Mouse (Mus musculus) kidney, embryonic 15.5 days (tissue): ENCODE data around the gene Ppox. TPM values are rescaled to one million over a fixed set of nuclear protein-coding genes. Genes with fewer than 3 reads are reported as not detected.

ENCODE experiments used
- ATAC-seq: fragments of 200-750 bp; cut with Nextera tagmentation; replicated peaks from 2 replicates; pipeline ENCODE4 v1.8.0; 2017; ENCODE audit warnings: moderate TSS enrichment; ENCODE audit not compliant: low FRiP score
- H3K27ac ChIP-seq: fragments of 300-500 bp; sonication (generic); 2 replicates; pipeline ENCODE4 v1.5.1; 2015; ENCODE audit warnings: mild to moderate bottlenecking, inconsistent platforms
- H3K27me3 ChIP-seq: fragments of 300-500 bp; sonication (generic); 2 replicates; pipeline ENCODE4 v1.6.1; 2015; ENCODE audit warnings: inconsistent platforms
- H3K36me3 ChIP-seq: fragments of 300-500 bp; sonication (generic); 2 replicates; pipeline ENCODE4 v1.6.1; 2015; ENCODE audit warnings: inconsistent platforms
- H3K4me1 ChIP-seq: fragments of 300-500 bp; sonication (generic); 2 replicates; pipeline ENCODE4 v1.6.1; 2015; ENCODE audit warnings: inconsistent platforms
- H3K4me2 ChIP-seq: fragments of 300-500 bp; sonication (generic); 2 replicates; pipeline ENCODE4 v1.6.1; 2015; ENCODE audit warnings: moderate library complexity, mild to moderate bottlenecking, inconsistent platforms
- H3K4me3 ChIP-seq: fragments of 300-500 bp; sonication (generic); replicated peaks from 2 replicates; pipeline ENCODE4 v1.5.1; 2015; ENCODE audit warnings: mild to moderate bottlenecking, inconsistent platforms
- H3K9ac ChIP-seq: fragments of 300-500 bp; sonication (generic); 2 replicates; pipeline ENCODE4 v1.6.1; 2015; ENCODE audit warnings: mild to moderate bottlenecking, inconsistent platforms
- H3K9me3 ChIP-seq: fragments of 300-500 bp; sonication (generic); replicated peaks from 2 replicates; pipeline ENCODE4 v1.6.1; 2016; ENCODE audit warnings: inconsistent platforms
- WGBS: fragments of 180-500 bp; shearing (Covaris S2); methylation state at CpG from one replicate; pipeline ENCODE4 v1.1.7; 2015; ENCODE audit warnings: mixed read lengths; 5-methylcytosine and 5-hydroxymethylcytosine counted together
- polyA plus RNA-seq: library from polyadenylated mRNA; unstranded; fragments of >200 nt; fragmentation: Nextera tagmentation; extraction: Ambion mirVana; gene quantifications from 2 replicates; pipeline ENCODE4 v1.2.1, GENCODE M21; 2015

Gene Ppox
- polyA plus RNA-seq, 1 experiment from 2014 or later: 65.4 TPM

GRCm38 (mm10) chr1:171234126-171234525, 46.9 kb downstream of the Ppox start, which contains the start of gene Fcer1g:
Gene Fcer1g, minus strand, starts transcription at chr1:171234365.
- Histone ChIP-seq H3K9me3 (no peaks in the 10 kb centered on the region), H3K9ac (no peak within 1 kb of the TSS), H3K4me2 (no peak within 1 kb of the TSS), H3K27me3 (no peaks in the 10 kb centered on the region), H3K27ac (no peak within 1 kb of the TSS; the same call in 1 of the 2 replicates), H3K4me1 (peaks cover 13% of the 10 kb centered on the region; the same call in 1 of the 2 replicates), H3K4me3 (no peak within 1 kb of the TSS), H3K36me3 (peaks cover 59% of the 10 kb centered on the region)
- WGBS: 88% methylated on average over 14 of the region's 14 CpGs
- no peak for ATAC-seq

GRCm38 (mm10) chr1:171232800-171233730, 47.9 kb downstream of the Ppox start:
- no peak overlapping the region; the same call in 1 of the 2 replicates for H3K27ac ChIP-seq
- H3K4me3 ChIP-seq: no peak overlapping the region
- peaks cover 49% of the 10 kb centered on the region for H3K36me3 ChIP-seq
- H3K4me2 ChIP-seq: no peak overlapping the region
- no peak for ATAC-seq
- H3K9me3 ChIP-seq: no peaks in the 10 kb centered on the region
- peaks cover 13% of the 10 kb centered on the region; the same call in 1 of the 2 replicates for H3K4me1 ChIP-seq
- H3K27me3 ChIP-seq: no peaks in the 10 kb centered on the region
- H3K9ac ChIP-seq: no peak overlapping the region
- WGBS: 88% methylated on average over 12 of the region's 12 CpGs

- Histone ChIP-seq H3K4me1 (peaks cover 13% of the 10 kb centered on the region; the same call in 1 of the 2 replicates), H3K9me3 (no peaks in the 10 kb centered on the region), H3K27ac (no peak overlapping the region), H3K27me3 (no peaks in the 10 kb centered on the region), H3K9ac (no peak overlapping the region), H3K4me2 (no peak overlapping the region), H3K4me3 (no peak overlapping the region), H3K36me3 (peaks cover 42% of the 10 kb centered on the region)
- WGBS: 84% methylated on average over 5 of the region's 5 CpGs
- no peak for ATAC-seq
Measured at GRCm38 (mm10) chr1:171232348-171232747, 48.6 kb downstream of the Ppox start.

- no peak for ATAC-seq
Measured at GRCm38 (mm10) chr1:171231844-171232243, 49.1 kb downstream of the Ppox start.

GRCm38 (mm10) chr1:171230215-171230614, 50.8 kb downstream of the Ppox start:
- Histone ChIP-seq H3K4me2 (no peak overlapping the region), H3K9ac (no peak overlapping the region)
- 61% methylated on average over 3 of the region's 3 CpGs for WGBS

More at GRCm38 (mm10) chr1:171231844-171232243, 49.1 kb downstream of the Ppox start:
- no peak overlapping the region for H3K9ac ChIP-seq
- H3K4me3 ChIP-seq: no peak overlapping the region
- H3K27me3 ChIP-seq: no peaks in the 10 kb centered on the region
- H3K4me1 ChIP-seq: peaks cover 13% of the 10 kb centered on the region; the same call in 1 of the 2 replicates
- H3K36me3 ChIP-seq: peaks cover 37% of the 10 kb centered on the region
- H3K9me3 ChIP-seq: no peaks in the 10 kb centered on the region
- 82% methylated on average over 4 of the region's 4 CpGs for WGBS
- H3K27ac ChIP-seq: no peak overlapping the region
- no peak overlapping the region for H3K4me2 ChIP-seq

GRCm38 (mm10) chr1:171229750-171230149, 51.2 kb downstream of the Ppox start:
- Histone ChIP-seq H3K4me1 (peaks cover 13% of the 10 kb centered on the region; the same call in 1 of the 2 replicates), H3K4me3 (no peak overlapping the region), H3K4me2 (no peak overlapping the region), H3K27me3 (no peaks in the 10 kb centered on the region), H3K27ac (peak overlapping the region; percentile 49), H3K9ac (no peak overlapping the region), H3K36me3 (peaks cover 16% of the 10 kb centered on the region), H3K9me3 (no peaks in the 10 kb centered on the region)
- 43% methylated on average over 6 of the region's 6 CpGs for WGBS
- no peak for ATAC-seq

More at GRCm38 (mm10) chr1:171230215-171230614, 50.8 kb downstream of the Ppox start:
- H3K36me3 ChIP-seq: peaks cover 20% of the 10 kb centered on the region
- ATAC-seq: no peak
- no peak overlapping the region for H3K4me3 ChIP-seq
- peaks cover 13% of the 10 kb centered on the region; the same call in 1 of the 2 replicates for H3K4me1 ChIP-seq
- H3K27ac ChIP-seq: 0 out of 2 replicates have a peak overlapping the region, but pooled peaks have one; percentile 49
- no peaks in the 10 kb centered on the region for H3K9me3 ChIP-seq
- H3K27me3 ChIP-seq: no peaks in the 10 kb centered on the region

- Histone ChIP-seq H3K4me2 (no peak overlapping the region), H3K36me3 (no peaks in the 10 kb centered on the region), H3K27me3 (no peaks in the 10 kb centered on the region), H3K27ac (no peak overlapping the region), H3K9ac (no peak overlapping the region), H3K4me1 (peaks cover 18% of the 10 kb centered on the region), H3K4me3 (no peak overlapping the region), H3K9me3 (no peaks in the 10 kb centered on the region)
- 71% methylated on average over 1 of the region's 1 CpGs for WGBS
- no peak for ATAC-seq
Measured at GRCm38 (mm10) chr1:171227879-171228278, 53.1 kb downstream of the Ppox start.

- H3K4me3 ChIP-seq: no peak overlapping the region
- ATAC-seq: no peak
- no peak overlapping the region for H3K27ac ChIP-seq
- no peaks in the 10 kb centered on the region for H3K9me3 ChIP-seq
- 54% methylated on average over 4 of the region's 4 CpGs for WGBS
- H3K9ac ChIP-seq: no peak overlapping the region
- no peak overlapping the region for H3K4me2 ChIP-seq
- H3K27me3 ChIP-seq: no peaks in the 10 kb centered on the region
- no peaks in the 10 kb centered on the region for H3K36me3 ChIP-seq
- H3K4me1 ChIP-seq: peaks cover 20% of the 10 kb centered on the region
Measured at GRCm38 (mm10) chr1:171226780-171227179, 54.2 kb downstream of the Ppox start.

Other genes starting within 250 kb of the Ppox start
- 7.8 and 10.5 TPM in 2 replicates for gene Fcgr3, start 216.3 kb downstream of the Ppox start, polyA plus RNA-seq
- gene Cfap126, start 167.3 kb downstream of the Ppox start, polyA plus RNA-seq: 2.0 and 2.1 TPM in 2 replicates
- gene Sdhc, start 130.6 kb downstream of the Ppox start, polyA plus RNA-seq: 307 and 309 TPM in 2 replicates
- gene Mpz, start 130.5 kb downstream of the Ppox start, polyA plus RNA-seq: 0.86 and 0.99 TPM in 2 replicates
- gene Pcp4l1, start 84.9 kb downstream of the Ppox start, polyA plus RNA-seq: 2.8 and 4.0 TPM in 2 replicates
- gene Nr1i3, start 67.2 kb downstream of the Ppox start, polyA plus RNA-seq: 0.26 and 0.81 TPM in 2 replicates
- 35.1 and 35.4 TPM in 2 replicates for gene Tomm40l, start 58.7 kb downstream of the Ppox start, polyA plus RNA-seq
- 45.5 and 97.5 TPM in 2 replicates for gene Apoa2, start 56.1 kb downstream of the Ppox start, polyA plus RNA-seq
- 35.0 and 36.9 TPM in 2 replicates for gene Fcer1g, start 46.8 kb downstream of the Ppox start, polyA plus RNA-seq
- gene Adamts4, start 30.8 kb downstream of the Ppox start, polyA plus RNA-seq: 10.7 and 11.6 TPM in 2 replicates
- 276 and 283 TPM in 2 replicates for gene Ndufs2, start 29.8 kb downstream of the Ppox start, polyA plus RNA-seq
- gene B4galt3, start 10.9 kb downstream of the Ppox start, polyA plus RNA-seq: 80.4 and 94.3 TPM in 2 replicates
- gene Usp21, start 6.8 kb upstream of the Ppox start, polyA plus RNA-seq: 87.7 and 97.8 TPM in 2 replicates
- 106 and 118 TPM in 2 replicates for gene Ufc1, start 13.8 kb upstream of the Ppox start, polyA plus RNA-seq
- 53.1 and 55.7 TPM in 2 replicates for gene Dedd, start 48.0 kb upstream of the Ppox start, polyA plus RNA-seq
- gene Nit1, start 64.5 kb upstream of the Ppox start, polyA plus RNA-seq: 47.8 and 50.5 TPM in 2 replicates
- 122 and 130 TPM in 2 replicates for gene Pfdn2, start 64.5 kb upstream of the Ppox start, polyA plus RNA-seq
- 2.6 TPM in 2 replicates for gene Klhdc9, start 79.6 kb upstream of the Ppox start, polyA plus RNA-seq
- gene Nectin4, start 88.9 kb upstream of the Ppox start, polyA plus RNA-seq: 3.0 and 3.5 TPM in 2 replicates
- 1.2 and 1.6 TPM in 2 replicates for gene Arhgap30, start 107.8 kb upstream of the Ppox start, polyA plus RNA-seq
- 71.2 and 90.9 TPM in 2 replicates for gene Usf1, start 130.1 kb upstream of the Ppox start, polyA plus RNA-seq
- gene Tstd1, start 137.7 kb upstream of the Ppox start, polyA plus RNA-seq: 6.8 and 7.5 TPM in 2 replicates
- gene F11r, start 156.3 kb upstream of the Ppox start, polyA plus RNA-seq: 137 TPM in 2 replicates
- 11.2 and 13.7 TPM in 2 replicates for gene Alyref2, start 222.3 kb upstream of the Ppox start, polyA plus RNA-seq